Mouse (Mus musculus) spleen, embryonic (tissue): ENCODE measurements around the gene Chkb.
"Not testable (repeated sequence)": the region's sequence is repeated elsewhere in the genome, so short reads cannot be mapped to it uniquely, and the experiment has no call there.

Experiments used
- CTCF ChIA-PET: fragments of 350-600 bp; sonication (Branson Sonifier 250); formaldehyde crosslinking; loops from one replicate; lab custom pipeline; 2022; lab: Charles Lee

Chkb gene

GRCm38 (mm10) chr15:89453865-89454478 is 24.3 kb upstream of the Chkb start, which contains the start of gene Mapk8ip2:
Mapk8ip2 (plus strand) TSS chr15:89453913.
- CTCF ChIA-PET = no interaction called here

GRCm38 (mm10) chr15:89452906-89453864 is 23.5 kb upstream of the Chkb start:
- CTCF ChIA-PET = no interaction called here

- CTCF ChIA-PET = no interaction called here
Measured at GRCm38 (mm10) chr15:89442486-89443070, 12.9 kb upstream of the Chkb start.

- CTCF ChIA-PET = no interaction called here
Measured at GRCm38 (mm10) chr15:89435878-89436277, 6.2 kb upstream of the Chkb start.

GRCm38 (mm10) chr15:89434136-89434535 is 4.4 kb upstream of the Chkb start:
- CTCF ChIA-PET = no interaction called here

GRCm38 (mm10) chr15:89432946-89433345 is 3.2 kb upstream of the Chkb start:
- CTCF ChIA-PET = no interaction called here

GRCm38 (mm10) chr15:89431806-89432205 is 2.1 kb upstream of the Chkb start:
- CTCF ChIA-PET = no interaction called here

- CTCF ChIA-PET = no interaction called here
Measured at GRCm38 (mm10) chr15:89431271-89431670, 1.6 kb upstream of the Chkb start.

GRCm38 (mm10) chr15:89430771-89431170 is 1.1 kb upstream of the Chkb start:
- CTCF ChIA-PET = not testable (repeated sequence)

- CTCF ChIA-PET = no interaction called here
Measured at GRCm38 (mm10) chr15:89430341-89430740, 633 bp upstream of the Chkb start.

- CTCF ChIA-PET = no interaction called here
Measured at GRCm38 (mm10) chr15:89428821-89429351, 822 bp downstream of the Chkb start.

- CTCF ChIA-PET = no interaction called here
Measured at GRCm38 (mm10) chr15:89428136-89428790, 1.4 kb downstream of the Chkb start.

- CTCF ChIA-PET = no interaction called here
Measured at GRCm38 (mm10) chr15:89426716-89427115, 3.0 kb downstream of the Chkb start.

GRCm38 (mm10) chr15:89425711-89426121 is 4.0 kb downstream of the Chkb start, which contains the start of gene Cpt1b:
Cpt1b (minus strand) TSS chr15:89425863.
- CTCF ChIA-PET = no interaction called here

- CTCF ChIA-PET = no interaction called here
Measured at GRCm38 (mm10) chr15:89424621-89425020, 5.1 kb downstream of the Chkb start.

GRCm38 (mm10) chr15:89421938-89422337 is 7.8 kb downstream of the Chkb start:
- CTCF ChIA-PET = no interaction called here

- CTCF ChIA-PET = no interaction called here
Measured at GRCm38 (mm10) chr15:89415282-89415681, 14.4 kb downstream of the Chkb start.

- CTCF ChIA-PET = no interaction called here
Measured at GRCm38 (mm10) chr15:89410118-89410517, 19.6 kb downstream of the Chkb start, which contains the start of gene Syce3. Syce3 (minus strand) TSS chr15:89410503.

GRCm38 (mm10) chr15:89406691-89407090 is 23.0 kb downstream of the Chkb start:
- CTCF ChIA-PET = no interaction called here

- CTCF ChIA-PET = interaction anchor here (0.5 kb wide), 1 partner anchor 13 kb away, joined by 19 read pairs; no protein-coding TSS in a partner anchor
Measured at GRCm38 (mm10) chr15:89404831-89405623, 24.7 kb downstream of the Chkb start.

GRCm38 (mm10) chr15:89402471-89402870 is 27.2 kb downstream of the Chkb start:
- CTCF ChIA-PET = no interaction called here
